41 mouse cellular contexts compared by ENCODE assay signal in genomic region chr5:86373320-86373719, GRCm38 (mm10). TPM values are rescaled to one million over a fixed set of nuclear protein-coding genes. Genes with fewer than 3 reads are reported as not detected.
"Had no signal": no experiment of that assay in that cellular context is flagged by ENCODE, and none has a peak within 500 bp of the region (broad histone marks: within the 10 kb centered on the region; RNA-seq: fewer than 3 reads in every experiment).

TSS of gene Tmprss11d (minus strand) at chr5:86373420.

- H3K27ac ChIP-seq: heart, embryonic 10.5 days; heart, embryonic 13.5 days; heart, embryonic 15.5 days; hindbrain, embryonic 10.5 days; hindbrain, embryonic 12.5 days; hindbrain, embryonic 13.5 days; hindbrain, embryonic 14.5 days; hindbrain, embryonic 15.5 days; hindbrain, postnatal 0 days; intestine, embryonic 15.5 days; kidney, embryonic 15.5 days; kidney, postnatal 0 days; layer of hippocampus, adult 2 months had no signal

- H3K27me3 ChIP-seq: heart, embryonic 12.5 days; heart, embryonic 13.5 days; heart, embryonic 15.5 days; hindbrain, embryonic 12.5 days; hindbrain, embryonic 13.5 days; hindbrain, embryonic 15.5 days; intestine, embryonic 15.5 days; kidney, embryonic 15.5 days had no signal

- H3K4me2 ChIP-seq: heart, embryonic 11.5 days; heart, embryonic 12.5 days; heart, embryonic 13.5 days; heart, embryonic 15.5 days; hindbrain, embryonic 12.5 days; hindbrain, embryonic 13.5 days; hindbrain, embryonic 14.5 days; hindbrain, embryonic 15.5 days; intestine, embryonic 15.5 days; kidney, embryonic 15.5 days had no signal

- ATAC-seq: hindbrain, embryonic 16.5 days; hindbrain, postnatal 0 days; inflammation-experienced regulatory T-cells, adult 6 months; intestine, embryonic 15.5 days; intestine, embryonic 16.5 days; intestine, postnatal 0 days had no signal

- H3K9ac ChIP-seq: heart, embryonic 12.5 days; heart, embryonic 13.5 days; heart, embryonic 15.5 days; hindbrain, embryonic 12.5 days; hindbrain, embryonic 13.5 days; hindbrain, embryonic 14.5 days; hindbrain, embryonic 15.5 days; intestine, embryonic 15.5 days; kidney, embryonic 15.5 days had no signal

- DNase-seq: heart, postnatal 10 days; heart, postnatal 14 days; heart, postnatal 36 days; heart, postnatal 4 days; kidney, adult 11 months; kidney, adult 18-20 months; kidney, adult 2 months; kidney, adult 8-10 months; kidney, adult 9 months; kidney, postnatal 10 days; kidney, postnatal 14 days; kidney, postnatal 25 days; kidney, postnatal 36 days; kidney, postnatal 4 days; layer of hippocampus, adult 9-11 months; layer of hippocampus, postnatal 36 days had no signal

- H3K36me3 ChIP-seq: heart, embryonic 10.5 days; heart, embryonic 12.5 days; heart, embryonic 13.5 days; heart, embryonic 15.5 days; hindbrain, embryonic 10.5 days; hindbrain, embryonic 12.5 days; hindbrain, embryonic 13.5 days; hindbrain, embryonic 15.5 days; intestine, embryonic 15.5 days; kidney, embryonic 15.5 days had no signal

- H3K4me1 ChIP-seq: heart, embryonic 10.5 days; heart, embryonic 12.5 days; heart, embryonic 13.5 days; heart, embryonic 15.5 days; hindbrain, embryonic 10.5 days; hindbrain, embryonic 12.5 days; hindbrain, embryonic 13.5 days; hindbrain, embryonic 15.5 days; intestine, embryonic 15.5 days; kidney, embryonic 15.5 days had no signal

- H3K4me3 ChIP-seq: heart, embryonic 10.5 days; heart, embryonic 12.5 days; heart, embryonic 13.5 days; heart, embryonic 15.5 days; hindbrain, embryonic 10.5 days; hindbrain, embryonic 12.5 days; hindbrain, embryonic 13.5 days; hindbrain, embryonic 15.5 days; intestine, embryonic 15.5 days; kidney, embryonic 15.5 days; layer of hippocampus, adult 2 months had no signal

- H3K9me3 ChIP-seq: heart, embryonic 10.5 days; heart, embryonic 12.5 days; heart, embryonic 13.5 days; heart, embryonic 15.5 days; hindbrain, embryonic 10.5 days; hindbrain, embryonic 12.5 days; hindbrain, embryonic 13.5 days; hindbrain, embryonic 15.5 days; intestine, embryonic 15.5 days; kidney, embryonic 15.5 days had no signal

RNA-seq across cellular contexts. Expression of gene Tmprss11d, which starts in this region (rescaled TPM):
- polyA plus RNA-seq: heart, embryonic 10.5 days; heart, embryonic 12.5 days; heart, embryonic 13.5 days; heart, embryonic 14.5 days; heart, embryonic 15.5 days; heart, postnatal 0 days; hindbrain, embryonic 10.5 days; hindbrain, embryonic 12.5 days; hindbrain, embryonic 13.5 days; hindbrain, embryonic 14.5 days; hindbrain, embryonic 15.5 days; hindbrain, embryonic 16.5 days; inflammation-experienced regulatory T-cells, adult 6 months; intestine, embryonic 14.5 days; intestine, embryonic 15.5 days; intestine, embryonic 16.5 days; intestine, postnatal 0 days; kidney, embryonic 14.5 days; kidney, embryonic 15.5 days; kidney, embryonic 16.5 days; kidney, postnatal 0 days; large intestine, adult 2 months had no signal
